Mouse (Mus musculus): ENCODE data around the gene Ubc. TPM values are rescaled to one million over a fixed set of nuclear protein-coding genes. Genes with fewer than 3 reads are reported as not detected.

Gene Ubc
- polyA plus RNA-seq, 1 experiment from 2014 or later = 517 TPM

DNA sequence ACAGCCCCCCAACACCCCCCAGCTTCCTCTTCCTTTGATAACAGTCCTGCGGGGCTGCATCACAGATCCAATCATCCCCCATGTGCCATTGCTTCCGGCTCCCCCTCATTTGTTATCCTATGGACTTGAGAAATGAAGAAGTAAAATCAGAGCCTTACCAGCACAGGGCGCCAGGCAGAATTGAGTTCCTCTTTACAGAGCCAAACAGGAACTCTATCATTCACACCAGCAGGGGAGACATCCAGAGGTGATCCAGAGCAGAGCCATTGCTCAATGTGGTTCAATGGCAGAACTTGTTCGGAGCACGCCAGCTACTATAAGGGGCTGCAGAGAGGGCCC lies 31.8 kb downstream of the Ubc start:
- H3K9me3 ChIP-seq (replicated peaks) = no peaks in the 10 kb centered on the region
- H3K36me3 ChIP-seq = no peaks in the 10 kb centered on the region
- ATAC-seq (ENCODE audit: low read depth) (peak; percentile 43; the same call in 1 of the 2 replicates), DNase-seq (no peak)
- H3K4me2 ChIP-seq = peak overlapping the region; percentile 38
- 14% methylated on average over 5 of the region's 5 CpGs for WGBS (ENCODE audit: insufficient replicate concordance)
- no peak overlapping the region for H3K9ac ChIP-seq
- peaks cover 21% of the 10 kb centered on the region for H3K4me1 ChIP-seq (replicated peaks)
- no peaks in the 10 kb centered on the region for H3K27me3 ChIP-seq
- H3K4me3 ChIP-seq (replicated peaks) = no peak overlapping the region
- H3K27ac ChIP-seq = 0 out of 2 replicates have a peak overlapping the region, but pooled peaks have one; percentile 45

DNA sequence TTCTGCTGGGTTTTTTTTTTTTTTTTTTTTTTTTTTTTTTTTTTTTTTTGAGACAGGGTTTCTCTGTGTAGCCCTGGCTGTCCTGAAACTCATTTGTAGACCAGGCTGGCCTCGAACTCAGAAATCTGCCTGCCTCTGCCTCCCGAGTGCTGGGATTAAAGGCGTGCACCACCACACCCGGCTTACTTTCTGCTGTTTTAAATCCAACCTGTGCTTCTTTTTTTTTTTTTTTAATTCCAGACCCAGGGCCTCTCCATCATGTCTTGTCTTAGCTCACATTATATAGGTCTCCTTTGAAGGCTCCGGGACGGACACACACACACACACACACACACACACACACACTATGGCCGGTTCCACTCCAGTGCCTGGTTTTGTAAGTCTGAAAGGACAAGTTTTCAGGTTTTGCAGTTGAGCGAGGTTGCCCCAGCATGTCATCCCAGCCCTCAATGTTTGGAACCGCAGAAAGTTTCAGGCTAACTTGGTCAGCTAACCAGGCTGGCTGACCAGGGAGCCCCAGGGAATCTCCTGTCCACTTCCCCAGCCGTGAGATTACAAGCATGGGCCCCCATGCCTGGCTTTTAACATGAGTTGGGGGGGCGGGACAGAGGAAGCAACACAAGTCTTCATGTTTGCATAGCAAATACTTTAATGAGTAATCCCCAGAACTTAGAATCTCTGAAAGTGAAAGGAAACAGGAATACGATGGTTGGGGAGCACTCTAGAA lies 32.3 kb downstream of the Ubc start:
- DNase-seq = no peak
- Histone ChIP-seq H3K27ac (peak overlapping the region; percentile 45; the same call in 1 of the 2 replicates), H3K4me1 (replicated peaks) (peaks cover 21% of the 10 kb centered on the region), H3K36me3 (no peaks in the 10 kb centered on the region), H3K4me2 (peak overlapping the region; percentile 38), H3K9ac (no peak overlapping the region), H3K27me3 (no peaks in the 10 kb centered on the region), H3K4me3 (replicated peaks) (no peak overlapping the region), H3K9me3 (replicated peaks) (no peaks in the 10 kb centered on the region; the same call in 1 of the 2 replicates)
- 51% methylated on average over 12 of the region's 12 CpGs for WGBS (ENCODE audit: insufficient replicate concordance)
- 0 out of 2 replicates have a peak, but pooled peaks have one; percentile 5 for ATAC-seq (ENCODE audit: low read depth)

DNA sequence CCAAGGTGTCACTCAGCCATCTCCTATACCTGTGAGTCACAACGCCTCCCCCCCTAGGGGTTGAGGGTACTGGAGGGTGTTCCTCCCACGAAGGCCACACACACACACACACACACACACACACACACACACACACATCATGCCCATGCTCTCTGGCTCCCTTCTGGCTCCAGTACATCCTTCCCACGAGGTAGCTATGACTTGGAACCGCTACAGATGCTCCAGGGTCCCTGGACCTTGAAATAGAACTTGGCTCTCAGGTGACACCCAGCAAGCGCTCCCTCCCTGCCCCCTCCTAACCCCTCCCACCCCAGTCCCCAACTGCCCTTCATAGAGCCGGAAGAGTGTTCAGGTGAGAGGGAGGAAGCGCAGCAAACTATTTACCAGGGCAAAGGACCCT lies 34.4 kb downstream of the Ubc start:
- Histone ChIP-seq H3K36me3 (no peaks in the 10 kb centered on the region), H3K4me3 (replicated peaks) (no peak overlapping the region), H3K4me1 (replicated peaks) (peaks cover 15% of the 10 kb centered on the region), H3K9me3 (replicated peaks) (no peaks in the 10 kb centered on the region; the same call in 1 of the 2 replicates), H3K27ac (no peak overlapping the region), H3K4me2 (no peak overlapping the region), H3K9ac (no peak overlapping the region), H3K27me3 (no peaks in the 10 kb centered on the region)
- 39% methylated on average over 7 of the region's 7 CpGs for WGBS (ENCODE audit: insufficient replicate concordance)
- ATAC-seq (ENCODE audit: low read depth) = no peak
- no peak for DNase-seq

DNA sequence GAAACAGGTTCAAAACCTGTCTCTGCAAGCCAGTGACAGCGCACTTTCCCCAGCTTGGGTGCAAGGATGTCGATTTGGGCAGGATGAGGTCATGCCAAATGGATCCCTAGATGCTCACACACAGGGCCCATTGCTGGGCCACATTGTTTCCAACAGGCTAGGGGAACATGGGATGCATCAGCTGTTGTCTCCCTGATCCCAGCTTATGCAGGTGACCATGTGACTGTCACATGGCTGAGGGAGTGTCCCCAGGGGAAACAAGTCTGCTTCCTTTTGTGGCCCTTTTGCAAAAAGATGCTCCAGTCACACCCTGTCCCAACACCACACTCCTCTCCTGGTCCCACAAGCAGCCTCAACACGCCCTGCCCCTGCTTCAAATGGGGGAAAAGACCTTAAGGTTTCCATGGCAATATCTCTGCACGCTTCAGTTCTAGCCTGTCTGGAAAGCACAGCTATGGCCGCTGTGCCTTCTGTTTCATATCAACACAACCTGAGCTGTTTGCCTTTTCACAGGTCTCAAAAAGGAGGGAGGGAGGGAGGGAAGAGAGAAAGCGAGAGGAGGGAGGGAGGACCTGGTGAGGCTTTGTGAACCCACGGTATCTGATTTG lies 35.0 kb downstream of the Ubc start:
- Histone ChIP-seq H3K36me3 (no peaks in the 10 kb centered on the region), H3K4me2 (no peak overlapping the region), H3K9me3 (replicated peaks) (no peaks in the 10 kb centered on the region; the same call in 1 of the 2 replicates), H3K27me3 (no peaks in the 10 kb centered on the region), H3K4me3 (replicated peaks) (no peak overlapping the region), H3K27ac (no peak overlapping the region), H3K9ac (no peak overlapping the region), H3K4me1 (replicated peaks) (peaks cover 12% of the 10 kb centered on the region)
- DNase-seq (no peak), ATAC-seq (ENCODE audit: low read depth) (no peak)
- WGBS (ENCODE audit: insufficient replicate concordance) = 51% methylated on average over 7 of the region's 7 CpGs

DNA sequence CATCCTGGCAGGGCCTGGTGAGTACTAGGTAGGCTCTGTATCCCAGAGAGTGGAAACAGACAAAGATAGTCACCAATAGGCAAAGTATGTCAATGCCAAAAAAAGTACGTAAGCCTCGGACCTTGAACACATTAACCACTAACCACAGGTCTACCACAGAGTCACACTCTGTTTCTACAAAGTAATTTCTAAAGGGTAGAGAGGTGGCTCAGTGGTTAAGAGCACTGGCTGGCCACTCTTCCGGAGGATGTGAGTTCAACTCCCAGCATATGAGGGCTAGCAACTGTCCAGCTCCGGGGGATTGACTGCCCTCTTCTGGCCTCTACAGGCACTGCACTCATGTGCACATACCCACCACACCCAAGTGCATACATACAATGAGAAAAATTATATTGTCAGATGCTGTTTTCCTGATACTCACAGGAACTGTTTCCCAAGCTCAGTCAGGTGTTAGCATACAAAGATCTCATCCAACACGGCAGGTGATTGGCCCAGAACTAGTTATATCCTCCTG lies 37.2 kb downstream of the Ubc start:
- Histone ChIP-seq H3K27ac (no peak overlapping the region), H3K9me3 (replicated peaks) (no peaks in the 10 kb centered on the region; the same call in 1 of the 2 replicates), H3K4me1 (replicated peaks) (peaks cover 16% of the 10 kb centered on the region), H3K9ac (no peak overlapping the region), H3K4me3 (replicated peaks) (no peak overlapping the region), H3K36me3 (no peaks in the 10 kb centered on the region), H3K27me3 (no peaks in the 10 kb centered on the region), H3K4me2 (no peak overlapping the region)
- DNase-seq = no peak
- no peak for ATAC-seq (ENCODE audit: low read depth)
- WGBS (ENCODE audit: insufficient replicate concordance) = 75% methylated on average over 5 of the region's 5 CpGs

DNA sequence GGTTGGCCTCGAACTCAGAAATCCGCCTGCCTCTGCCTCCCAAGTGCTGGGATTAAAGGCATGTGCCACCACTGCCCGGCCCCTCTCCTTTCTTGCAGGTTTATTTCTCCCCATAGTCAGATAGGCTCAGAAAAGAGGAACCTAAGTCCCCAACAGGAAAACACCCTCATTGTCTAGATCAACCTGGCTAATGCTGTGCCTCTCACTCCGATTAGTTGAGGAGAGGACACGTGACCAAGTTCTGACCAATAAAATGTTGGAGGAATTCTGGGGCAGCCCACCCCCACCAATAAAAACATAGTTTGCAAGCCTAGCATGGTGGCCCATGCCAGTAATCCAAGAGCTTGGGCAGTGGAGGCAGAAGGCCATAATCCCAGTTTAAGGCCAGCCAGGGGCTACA lies 38.1 kb downstream of the Ubc start:
- H3K27ac ChIP-seq = no peak overlapping the region
- 30% methylated on average over 5 of the region's 5 CpGs for WGBS (ENCODE audit: insufficient replicate concordance)

DNA sequence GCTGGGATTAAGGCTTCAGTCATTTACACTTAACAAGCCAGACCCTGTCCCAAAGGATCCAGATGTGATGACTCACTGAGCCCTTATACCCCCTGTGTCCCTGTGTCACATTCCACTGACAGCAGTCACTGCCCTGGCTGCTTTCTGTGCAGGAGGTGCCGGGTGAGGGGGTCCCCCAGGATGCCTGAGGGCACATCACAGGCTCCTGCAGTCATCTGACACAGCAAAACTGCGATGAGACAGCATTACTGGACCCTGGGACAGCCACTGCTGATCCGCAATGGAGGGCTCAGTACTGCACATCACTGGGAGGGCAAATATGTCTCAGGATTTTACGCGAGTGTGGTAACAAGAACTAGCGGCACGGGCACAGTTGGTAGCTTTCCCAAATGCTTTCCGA lies 38.9 kb downstream of the Ubc start:
- 73% methylated on average over 8 of the region's 8 CpGs for WGBS (ENCODE audit: insufficient replicate concordance)
- H3K9me3 ChIP-seq (replicated peaks) = no peaks in the 10 kb centered on the region; the same call in 1 of the 2 replicates
- H3K4me3 ChIP-seq (replicated peaks) = no peak overlapping the region
- no peaks in the 10 kb centered on the region for H3K36me3 ChIP-seq
- ATAC-seq (ENCODE audit: low read depth) (no peak), DNase-seq (no peak)
- H3K9ac ChIP-seq = no peak overlapping the region
- no peak overlapping the region for H3K27ac ChIP-seq
- peaks cover 3% of the 10 kb centered on the region; the same call in 1 of the 2 replicates for H3K27me3 ChIP-seq
- no peak overlapping the region for H3K4me2 ChIP-seq
- H3K4me1 ChIP-seq (replicated peaks) = peaks cover 14% of the 10 kb centered on the region

More for the DNA sequence above, 38.1 kb downstream of the Ubc start:
- Histone ChIP-seq H3K27me3 (no peaks in the 10 kb centered on the region; the same call in 1 of the 2 replicates), H3K4me3 (replicated peaks) (no peak overlapping the region), H3K36me3 (no peaks in the 10 kb centered on the region), H3K9me3 (replicated peaks) (no peaks in the 10 kb centered on the region; the same call in 1 of the 2 replicates), H3K9ac (no peak overlapping the region), H3K4me1 (replicated peaks) (peaks cover 14% of the 10 kb centered on the region), H3K4me2 (no peak overlapping the region)
- no peak for DNase-seq
- ATAC-seq (ENCODE audit: low read depth) = no peak

DNA sequence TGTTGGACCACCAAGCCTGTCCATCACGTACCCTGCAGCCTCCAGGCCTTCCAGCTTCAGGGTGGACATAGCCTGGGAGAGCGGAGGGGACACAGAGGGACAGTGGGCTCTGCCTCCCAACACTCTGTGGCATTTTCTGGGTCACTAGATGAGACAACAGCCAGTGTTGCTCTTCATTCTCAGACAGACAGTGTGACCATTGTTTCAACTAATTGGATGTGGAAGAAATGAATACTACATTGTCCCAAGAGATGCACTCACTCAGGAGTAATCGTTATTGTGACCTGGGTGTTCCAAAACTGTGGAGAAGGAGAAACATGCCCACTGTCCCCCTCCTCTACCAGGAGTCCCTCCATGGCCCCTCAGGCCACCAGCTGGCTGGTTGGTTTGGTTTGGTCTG lies 40.6 kb downstream of the Ubc start:
- Histone ChIP-seq H3K4me1 (replicated peaks) (peaks cover 10% of the 10 kb centered on the region), H3K4me3 (replicated peaks) (no peak overlapping the region), H3K9ac (no peak overlapping the region), H3K27ac (no peak overlapping the region), H3K27me3 (peaks cover 3% of the 10 kb centered on the region; the same call in 1 of the 2 replicates), H3K4me2 (no peak overlapping the region), H3K9me3 (replicated peaks) (no peaks in the 10 kb centered on the region; the same call in 1 of the 2 replicates), H3K36me3 (no peaks in the 10 kb centered on the region)
- ATAC-seq (ENCODE audit: low read depth) = no peak
- no peak for DNase-seq
- WGBS (ENCODE audit: insufficient replicate concordance) = 72% methylated on average over 3 of the region's 3 CpGs

DNA sequence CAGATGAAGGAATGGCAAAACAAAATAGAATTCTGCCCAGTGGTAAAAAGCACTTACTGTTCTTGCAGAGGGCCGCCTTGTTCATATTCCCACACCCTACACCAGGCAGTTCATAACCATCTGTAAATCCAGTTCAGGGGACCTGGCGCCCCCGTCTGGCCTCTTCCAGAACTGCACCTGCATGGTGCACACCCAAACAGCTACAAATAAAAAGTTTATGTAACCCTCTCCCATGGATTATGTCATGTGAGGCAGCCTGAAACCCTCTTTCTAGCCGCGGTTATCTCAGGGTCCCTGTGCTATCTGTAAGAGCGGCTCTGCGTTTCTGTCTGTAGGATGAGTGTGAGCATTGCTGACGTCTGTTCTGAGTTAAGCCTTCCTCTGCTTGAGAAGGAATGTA lies 41.5 kb downstream of the Ubc start:
- Histone ChIP-seq H3K9ac (no peak overlapping the region), H3K27ac (no peak overlapping the region; the same call in 1 of the 2 replicates), H3K9me3 (replicated peaks) (no peaks in the 10 kb centered on the region; the same call in 1 of the 2 replicates), H3K4me3 (replicated peaks) (no peak overlapping the region), H3K36me3 (no peaks in the 10 kb centered on the region), H3K27me3 (peaks cover 3% of the 10 kb centered on the region; the same call in 1 of the 2 replicates), H3K4me1 (replicated peaks) (peaks cover 10% of the 10 kb centered on the region), H3K4me2 (no peak overlapping the region)
- ATAC-seq (ENCODE audit: low read depth) (peak; percentile 71), DNase-seq (peak; percentile 66)
- WGBS (ENCODE audit: insufficient replicate concordance) = 11% methylated on average over 8 of the region's 8 CpGs

DNA sequence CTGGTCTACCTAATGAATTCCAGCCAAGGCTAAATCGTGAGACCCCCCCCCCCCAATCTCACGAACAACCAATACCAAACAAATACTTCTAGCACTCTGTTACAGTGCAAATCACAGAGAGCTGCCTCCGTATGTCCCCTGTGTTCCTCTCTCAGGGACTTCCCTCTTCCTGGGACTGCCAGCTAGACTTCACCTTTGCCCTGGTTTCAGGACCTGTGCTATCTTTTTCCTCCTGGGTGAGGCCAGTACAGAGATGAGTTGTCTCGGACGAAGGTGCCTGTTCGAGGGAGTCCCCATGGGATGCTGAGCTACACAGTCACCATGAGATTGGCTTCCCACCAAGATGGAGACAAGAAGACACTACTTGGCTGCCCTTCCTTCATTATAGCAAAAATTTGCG lies 41.9 kb downstream of the Ubc start:
- DNase-seq (no peak), ATAC-seq (ENCODE audit: low read depth) (no peak)
- Histone ChIP-seq H3K4me3 (replicated peaks) (no peak overlapping the region), H3K4me1 (replicated peaks) (peaks cover 12% of the 10 kb centered on the region), H3K27ac (no peak overlapping the region), H3K4me2 (no peak overlapping the region), H3K9ac (no peak overlapping the region), H3K27me3 (peaks cover 3% of the 10 kb centered on the region; the same call in 1 of the 2 replicates), H3K36me3 (no peaks in the 10 kb centered on the region), H3K9me3 (replicated peaks) (no peaks in the 10 kb centered on the region; the same call in 1 of the 2 replicates)
- 34% methylated on average over 7 of the region's 7 CpGs for WGBS (ENCODE audit: insufficient replicate concordance)

DNA sequence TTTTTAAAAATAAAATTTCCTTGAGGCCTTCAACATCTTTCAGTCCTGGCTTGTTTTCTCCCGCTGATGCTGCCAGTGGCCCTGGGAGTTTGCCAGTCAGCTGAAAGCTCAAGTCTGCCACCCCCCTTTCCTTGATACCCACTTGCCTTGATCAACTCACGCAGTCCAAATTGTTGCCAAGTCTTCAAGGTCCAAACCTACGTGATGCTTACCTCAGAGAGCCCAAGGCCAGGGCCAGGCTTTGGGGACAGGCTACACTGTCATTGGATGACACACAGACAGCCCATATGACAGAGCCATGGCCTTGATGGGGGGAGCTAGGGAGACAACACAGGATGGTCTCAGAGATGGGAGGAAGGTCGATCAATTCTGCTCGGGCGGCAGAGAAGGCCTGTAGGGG lies 45.7 kb downstream of the Ubc start:
- Histone ChIP-seq H3K9me3 (replicated peaks) (no peaks in the 10 kb centered on the region), H3K27ac (no peak overlapping the region), H3K4me1 (replicated peaks) (peaks cover 45% of the 10 kb centered on the region), H3K4me2 (no peak overlapping the region), H3K9ac (no peak overlapping the region), H3K4me3 (replicated peaks) (no peak overlapping the region), H3K36me3 (no peaks in the 10 kb centered on the region), H3K27me3 (peaks cover 3% of the 10 kb centered on the region; the same call in 1 of the 2 replicates)
- DNase-seq (no peak), ATAC-seq (ENCODE audit: low read depth) (no peak)
- 78% methylated on average over 6 of the region's 6 CpGs for WGBS (ENCODE audit: insufficient replicate concordance)

Measured in liver, embryonic 13.5 days (tissue).